Comparison of ENCODE assay signal across 15 mouse cellular contexts in the genomic region with DNA sequence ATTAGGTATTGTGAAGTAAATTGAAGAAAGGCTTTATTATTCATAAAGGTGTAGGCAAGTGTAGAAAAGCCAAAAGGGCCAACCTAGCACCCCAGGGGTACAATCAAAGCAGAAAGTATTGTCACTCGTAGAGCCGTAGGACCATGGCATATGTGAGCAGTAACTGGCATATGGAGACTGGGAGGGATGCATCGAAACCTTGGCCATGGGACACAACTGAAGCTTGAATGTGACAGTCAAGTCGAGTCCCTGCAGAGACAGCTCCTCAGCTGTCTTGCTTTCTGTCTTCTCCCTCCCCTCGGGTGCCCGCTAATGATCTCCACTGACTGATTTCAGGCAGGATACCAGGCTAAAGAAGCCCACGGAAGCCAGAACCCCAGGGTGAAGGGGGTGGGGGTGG.
DNase-seq lines count a peak whose midpoint lies in the region; TF ChIP-seq lines count a peak whose summit lies in the region.
"Had no signal": no experiment of that assay in that cellular context is flagged by ENCODE, and none has a peak within 500 bp of the region (broad histone marks: within the 10 kb centered on the region; RNA-seq: fewer than 3 reads in every experiment).

No protein-coding gene starts in this region.

- H3K9me3 ChIP-seq in limb, embryonic 10.5 days (replicated peaks), result no peaks in the 10 kb centered on the region
- H3K9me3 ChIP-seq: embryonic facial prominence, embryonic 12.5 days had no signal

- no peak for TF ChIP-seq CTCF in heart, adult 2 months (IDR thresholded peaks at IDR 0.05)

- intact Hi-C loops in heart, adult 2 months (cut with DNase I), result no loop called here

- H3K9ac ChIP-seq in heart, adult 2 months (ENCODE audit: low read depth, low read length), result no peak overlapping the region
- H3K9ac ChIP-seq: embryonic facial prominence, embryonic 12.5 days had no signal

- no peaks in the 10 kb centered on the region for H3K4me1 ChIP-seq in heart, adult 2 months (ENCODE audit: control insufficient read depth, insufficient read depth, low read length)
- peaks cover 14% of the 10 kb centered on the region for H3K4me1 ChIP-seq in limb, embryonic 10.5 days
- H3K4me1 ChIP-seq: embryonic facial prominence, embryonic 12.5 days had no signal

- 83% methylated on average over 7 of the region's 7 CpGs for WGBS in heart, adult 2 months
- 86% methylated on average over 7 of the region's 7 CpGs for WGBS in limb, embryonic 10.5 days

- no peak overlapping the region for H3K4me3 ChIP-seq in heart, adult 2 months
- H3K4me3 ChIP-seq in limb, embryonic 10.5 days, result no peak overlapping the region
- H3K4me3 ChIP-seq: embryonic facial prominence, embryonic 10.5 days; embryonic facial prominence, embryonic 12.5 days had no signal

- H3K27me3 ChIP-seq in heart, adult 2 months (ENCODE audit: control insufficient read depth, insufficient read depth, low read length), result no peaks in the 10 kb centered on the region
- H3K27me3 ChIP-seq in limb, embryonic 10.5 days (ENCODE audit: low read depth, poor library complexity, severe bottlenecking), result no peaks in the 10 kb centered on the region
- H3K27me3 ChIP-seq: embryonic facial prominence, embryonic 12.5 days; Patski had no signal

- H3K36me3 ChIP-seq in heart, adult 2 months (ENCODE audit: control insufficient read depth, insufficient read depth, low read length), result no peaks in the 10 kb centered on the region
- no peaks in the 10 kb centered on the region for H3K36me3 ChIP-seq in limb, embryonic 10.5 days
- H3K36me3 ChIP-seq: embryonic facial prominence, embryonic 10.5 days; embryonic facial prominence, embryonic 12.5 days; G1E had no signal

- no peaks in the 10 kb centered on the region for H3K79me2 ChIP-seq in heart, adult 2 months (replicated peaks; ENCODE audit: control insufficient read depth, insufficient read depth, low read length)

- no peak for TF ChIP-seq EP300 in heart, adult 2 months (IDR thresholded peaks at IDR 0.05; ENCODE audit: insufficient read depth, low read depth, low read length)

- DNase-seq in cerebellum, postnatal 10 days, result peak; percentile 46 to 63
- no peak for DNase-seq in cerebellum, adult 9-10 months
- peak; percentile 85 for DNase-seq in heart, adult 11 months
- no peak for DNase-seq in heart, adult 2 months
- DNase-seq in limb, embryonic 10.5 days (ENCODE audit: low spot score), result no peak
- DNase-seq: adrenal gland, adult 8-10 months; adrenal gland, postnatal 14 days; adrenal gland, postnatal 36 days; B cell, adult 2 months; cerebellum, adult 11-12 months; cerebellum, adult 9-11 months had no signal

- H3K27ac ChIP-seq in heart, adult 2 months, result no peak overlapping the region
- H3K27ac ChIP-seq in limb, embryonic 10.5 days, result 0 out of 2 replicates have a peak overlapping the region, but pooled peaks have one; percentile 36
- H3K27ac ChIP-seq: embryonic facial prominence, embryonic 10.5 days; embryonic facial prominence, embryonic 12.5 days had no signal

- TF ChIP-seq POLR2A in heart, adult 2 months (IDR thresholded peaks at IDR 0.05; ENCODE audit: insufficient read depth, low read depth, low read length), result no peak

Comparison
In these comparisons a context has a peak if more than half of its experiments do, and no peak if none do; other contexts are left out.
1. DNase-seq: peak in cerebellum, postnatal 10 days (2 of 2) and heart, adult 11 months (single experiment); none in cerebellum, adult 9-10 months (single experiment), heart, adult 2 months (0 of 2) and limb, embryonic 10.5 days (single experiment).